Mouse (Mus musculus) midbrain, embryonic 14.5 days (tissue): Measurements from ENCODE around the gene Ndufa4l2. TPM values are rescaled to one million over a fixed set of nuclear protein-coding genes. Genes with fewer than 3 reads are reported as not detected.

Experiments used
- ATAC-seq: fragments of 200-750 bp; cut with Nextera tagmentation; 2 replicates; pipeline ENCODE4 v1.8.0; 2017; ENCODE audit warnings: moderate number of reproducible peaks, moderate library complexity; ENCODE audit not compliant: low FRiP score, low TSS enrichment
- DNase-seq: peaks from one replicate; pipeline ENCODE4 v3.0.0-alpha.2; 2015
- H3K27ac ChIP-seq: fragments of 300-500 bp; sonication (generic); replicated peaks from 2 replicates; pipeline ENCODE4 v1.5.1; 2014; ENCODE audit warnings: mild to moderate bottlenecking, low read depth, low read length, moderate library complexity
- H3K27me3 ChIP-seq: fragments of 300-500 bp; sonication (generic); 2 replicates; pipeline ENCODE4 v1.6.1; 2014; ENCODE audit warnings: low read length, control low read depth, mixed read lengths; ENCODE audit not compliant: control insufficient read depth, insufficient read depth
- H3K36me3 ChIP-seq: fragments of 300-500 bp; sonication (generic); 2 replicates; pipeline ENCODE4 v1.6.1; 2014; ENCODE audit warnings: low read length, control low read depth; ENCODE audit not compliant: control insufficient read depth, insufficient read depth
- H3K4me1 ChIP-seq: fragments of 300-500 bp; sonication (generic); 2 replicates; pipeline ENCODE4 v1.6.1; 2014; ENCODE audit warnings: mild to moderate bottlenecking, antibody characterized with exemption, low read length, control low read depth; ENCODE audit not compliant: control insufficient read depth, insufficient read depth
- H3K4me2 ChIP-seq: fragments of 300-500 bp; sonication (generic); 2 replicates; pipeline ENCODE4 v1.6.1; 2014; ENCODE audit warnings: mild to moderate bottlenecking, low read length, moderate library complexity
- H3K4me3 ChIP-seq: fragments of 300-500 bp; sonication (generic); replicated peaks from 2 replicates; pipeline ENCODE4 v1.5.1; 2014; ENCODE audit warnings: low read depth, low read length
- H3K9ac ChIP-seq: fragments of 300-500 bp; sonication (generic); replicated peaks from 2 replicates; pipeline ENCODE4 v1.6.1; 2014; ENCODE audit warnings: mild to moderate bottlenecking, low read length, moderate library complexity
- H3K9me3 ChIP-seq: fragments of 300-500 bp; sonication (generic); 2 replicates; pipeline ENCODE4 v1.6.1; 2016; ENCODE audit warnings: low read length, control low read depth, mixed read lengths; ENCODE audit not compliant: control insufficient read depth
- WGBS: fragments of 180-500 bp; shearing (Covaris S2); extraction: QIAGEN DNeasy Blood & Tissue Kit; methylation state at CpG from one replicate; pipeline ENCODE4 v1.1.7; 2014; 5-methylcytosine and 5-hydroxymethylcytosine counted together
- polyA plus RNA-seq: library from polyadenylated mRNA; unstranded; fragments of >200 nt; fragmentation: Nextera tagmentation; extraction: Ambion mirVana; gene quantifications from 2 replicates; pipeline ENCODE4 v1.2.1, GENCODE M21; 2014

Ndufa4l2 gene
- polyA plus RNA-seq, 1 experiment from 2014 or later = 14.2 TPM

- Histone ChIP-seq H3K27ac (no peak within 1 kb of the TSS), H3K36me3 (peaks cover 44% of the 10 kb centered on the region), H3K27me3 (no peaks in the 10 kb centered on the region), H3K9me3 (no peaks in the 10 kb centered on the region), H3K9ac (no peak within 1 kb of the TSS), H3K4me3 (no peak within 1 kb of the TSS), H3K4me2 (no peak within 1 kb of the TSS), H3K4me1 (no peaks in the 10 kb centered on the region)
- no peak for ATAC-seq
- DNase-seq = no peak
- WGBS = 77% methylated on average over 13 of the region's 13 CpGs
Observed at GRCm38 (mm10) chr10:127500894-127501893, 13.6 kb upstream of the Ndufa4l2 start, which contains the start of gene Stac3. Stac3 (plus strand) TSS chr10:127501686.

- peaks cover 44% of the 10 kb centered on the region for H3K4me1 ChIP-seq
- H3K9me3 ChIP-seq = no peaks in the 10 kb centered on the region
- DNase-seq = peak; percentile 85
- H3K9ac ChIP-seq = no peak overlapping the region
- peaks cover 9% of the 10 kb centered on the region for H3K27me3 ChIP-seq
- H3K27ac ChIP-seq = no peak overlapping the region; the same call in 1 of the 2 replicates
- H3K4me2 ChIP-seq = peak overlapping the region; percentile 89
- H3K4me3 ChIP-seq = no peak overlapping the region
- ATAC-seq = no peak; the same call in 1 of the 2 replicates
- H3K36me3 ChIP-seq = 0 out of 2 replicates have a peak, but pooled peaks cover 4% of the 10 kb centered on the region
- 4% methylated on average over 15 of the region's 15 CpGs for WGBS
Observed at GRCm38 (mm10) chr10:127508239-127508638, 6.5 kb upstream of the Ndufa4l2 start.

GRCm38 (mm10) chr10:127509051-127509836 lies 5.5 kb upstream of the Ndufa4l2 start:
- H3K4me2 ChIP-seq = peak overlapping the region; percentile 89
- H3K36me3 ChIP-seq = 0 out of 2 replicates have a peak, but pooled peaks cover 4% of the 10 kb centered on the region
- H3K9me3 ChIP-seq = no peaks in the 10 kb centered on the region
- peaks cover 9% of the 10 kb centered on the region for H3K27me3 ChIP-seq
- peak overlapping the region; percentile 38 for H3K4me3 ChIP-seq
- peak; percentile 98 for DNase-seq
- peak; percentile 75 for ATAC-seq
- H3K4me1 ChIP-seq = peaks cover 54% of the 10 kb centered on the region
- under 1% methylated on average over 35 of the region's 35 CpGs for WGBS
- peak overlapping the region; percentile 37; the same call in 1 of the 2 replicates for H3K9ac ChIP-seq
- H3K27ac ChIP-seq = peak overlapping the region; percentile 99

GRCm38 (mm10) chr10:127509837-127510701 lies 4.7 kb upstream of the Ndufa4l2 start:
- Histone ChIP-seq H3K4me1 (peaks cover 61% of the 10 kb centered on the region), H3K4me3 (peak overlapping the region; percentile 38), H3K4me2 (peak overlapping the region; percentile 89), H3K9me3 (no peaks in the 10 kb centered on the region), H3K27me3 (peaks cover 14% of the 10 kb centered on the region), H3K36me3 (0 out of 2 replicates have a peak, but pooled peaks cover 4% of the 10 kb centered on the region), H3K9ac (peak overlapping the region; percentile 37; the same call in 1 of the 2 replicates), H3K27ac (peak overlapping the region; percentile 99)
- no peak; the same call in 1 of the 2 replicates for ATAC-seq
- DNase-seq = peak; percentile 76
- 4% methylated on average over 17 of the region's 17 CpGs for WGBS

GRCm38 (mm10) chr10:127510895-127511617 lies 3.7 kb upstream of the Ndufa4l2 start:
- WGBS = 7% methylated on average over 11 of the region's 11 CpGs
- Histone ChIP-seq H3K27ac (peak overlapping the region; percentile 99), H3K9ac (peak overlapping the region; percentile 86), H3K4me3 (peak overlapping the region; percentile 41), H3K4me2 (peak overlapping the region; percentile 89), H3K27me3 (peaks cover 14% of the 10 kb centered on the region), H3K9me3 (no peaks in the 10 kb centered on the region), H3K4me1 (peaks cover 70% of the 10 kb centered on the region), H3K36me3 (0 out of 2 replicates have a peak, but pooled peaks cover 4% of the 10 kb centered on the region)
- no peak for ATAC-seq
- DNase-seq = peak; percentile 73

GRCm38 (mm10) chr10:127511634-127512306 lies 3.0 kb upstream of the Ndufa4l2 start:
- peak overlapping the region; percentile 86 for H3K9ac ChIP-seq
- 0 out of 2 replicates have a peak, but pooled peaks cover 4% of the 10 kb centered on the region for H3K36me3 ChIP-seq
- peaks cover 76% of the 10 kb centered on the region for H3K4me1 ChIP-seq
- H3K4me2 ChIP-seq = peak overlapping the region; percentile 89
- ATAC-seq (peak; percentile 11; the same call in 1 of the 2 replicates), DNase-seq (peak; percentile 90)
- peaks cover 18% of the 10 kb centered on the region for H3K27me3 ChIP-seq
- H3K4me3 ChIP-seq = peak overlapping the region; percentile 41
- H3K9me3 ChIP-seq = no peaks in the 10 kb centered on the region
- under 1% methylated on average over 46 of the region's 46 CpGs for WGBS
- H3K27ac ChIP-seq = peak overlapping the region; percentile 99

GRCm38 (mm10) chr10:127512307-127512666 lies 2.5 kb upstream of the Ndufa4l2 start:
- 4% methylated on average over 7 of the region's 7 CpGs for WGBS
- Histone ChIP-seq H3K4me1 (peaks cover 81% of the 10 kb centered on the region), H3K9me3 (no peaks in the 10 kb centered on the region), H3K4me2 (peak overlapping the region; percentile 89), H3K27me3 (peaks cover 13% of the 10 kb centered on the region), H3K9ac (peak overlapping the region; percentile 86), H3K27ac (peak overlapping the region; percentile 99), H3K36me3 (no peaks in the 10 kb centered on the region), H3K4me3 (peak overlapping the region; percentile 41)
- ATAC-seq (no peak), DNase-seq (no peak)
